Mouse (Mus musculus): ENCODE data around the gene Mark1.

The Mark1 gene

GRCm38 (mm10) chr1:184999071-184999750 lies at the start of gene Mark1:
Mark1 (minus strand) TSS chr1:184999570.
- peak; percentile 45 for ATAC-seq (ENCODE audit: insufficient number of reproducible peaks, low FRiP score, low TSS enrichment)

- no peak for ATAC-seq (ENCODE audit: insufficient number of reproducible peaks, low FRiP score, low TSS enrichment)
Measured at GRCm38 (mm10) chr1:185047516-185048247, 48.3 kb upstream of the Mark1 start.

- ATAC-seq (ENCODE audit: insufficient number of reproducible peaks, low FRiP score, low TSS enrichment) = no peak
Measured at GRCm38 (mm10) chr1:185046513-185046912, 47.1 kb upstream of the Mark1 start.

- no peak for ATAC-seq (ENCODE audit: insufficient number of reproducible peaks, low FRiP score, low TSS enrichment)
Measured at GRCm38 (mm10) chr1:185038183-185038686, 38.9 kb upstream of the Mark1 start.

DNA sequence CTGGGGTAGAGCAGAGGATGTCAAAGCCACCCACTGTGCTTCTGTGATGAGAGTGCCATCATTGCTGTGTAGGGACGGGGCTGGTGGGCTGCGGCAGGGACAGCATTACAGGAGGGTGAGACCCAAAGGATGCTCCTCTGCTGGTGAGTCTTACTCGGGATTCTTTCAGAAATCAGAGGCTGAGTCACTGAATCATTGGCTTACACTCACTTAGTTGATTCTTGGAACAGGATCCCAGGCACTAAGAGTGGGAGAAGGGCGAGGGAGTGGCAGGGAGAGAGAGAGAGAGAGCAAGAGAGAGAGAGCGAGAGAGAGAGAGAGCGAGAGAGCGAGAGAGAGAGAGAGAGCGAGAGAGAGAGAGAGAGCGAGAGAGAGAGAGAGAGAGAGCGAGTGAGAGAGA lies 31.2 kb upstream of the Mark1 start:
- no peak for ATAC-seq (ENCODE audit: insufficient number of reproducible peaks, low FRiP score, low TSS enrichment)

GRCm38 (mm10) chr1:185020429-185021168 lies 21.2 kb upstream of the Mark1 start:
- no peak for ATAC-seq (ENCODE audit: insufficient number of reproducible peaks, low FRiP score, low TSS enrichment)

DNA sequence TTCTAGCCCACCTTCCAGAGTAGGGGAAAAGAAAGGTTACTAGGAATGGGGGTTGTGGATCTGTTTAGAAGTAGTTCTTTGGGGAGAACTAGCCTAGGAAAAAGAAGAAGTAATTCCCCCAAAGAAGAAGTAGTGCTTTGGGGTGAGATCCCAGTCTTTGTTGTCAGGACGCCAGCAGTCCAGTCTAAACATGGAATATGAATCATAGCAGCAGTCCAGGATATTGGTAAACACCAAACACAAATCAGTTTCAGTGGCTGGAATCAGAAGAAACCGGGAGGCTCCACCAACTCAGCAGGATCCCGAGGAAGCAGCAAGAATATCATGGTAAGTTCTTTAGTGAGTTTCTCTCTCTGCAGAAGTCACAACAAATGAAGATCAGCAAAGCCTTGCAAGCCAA lies 13.2 kb upstream of the Mark1 start:
- no peak for ATAC-seq (ENCODE audit: insufficient number of reproducible peaks, low FRiP score, low TSS enrichment)

DNA sequence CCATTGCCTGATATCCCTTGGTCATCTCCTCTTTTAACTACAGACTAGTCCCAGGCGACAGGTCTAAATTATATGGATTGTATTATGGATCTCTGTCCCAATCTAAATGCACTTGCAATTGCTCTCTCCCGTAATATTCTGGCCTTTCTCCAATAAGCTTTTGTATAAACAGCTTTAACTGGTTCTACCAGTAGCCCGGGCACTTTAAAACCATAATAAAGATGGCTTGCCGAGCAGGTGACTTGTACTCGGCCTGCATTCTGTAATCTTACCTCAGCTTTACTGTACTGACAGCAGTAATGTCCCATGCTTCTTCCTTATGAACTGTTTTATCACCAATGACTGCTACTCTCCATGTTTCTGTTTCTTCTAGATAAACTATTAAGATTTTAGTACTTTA lies 7.7 kb upstream of the Mark1 start:
- ATAC-seq (ENCODE audit: insufficient number of reproducible peaks, low FRiP score, low TSS enrichment) = no peak

GRCm38 (mm10) chr1:184999780-185000599 lies 620 bp upstream of the Mark1 start:
- peak; percentile 76 for ATAC-seq (ENCODE audit: insufficient number of reproducible peaks, low FRiP score, low TSS enrichment)

GRCm38 (mm10) chr1:184998631-184999030 lies 739 bp downstream of the Mark1 start:
- no peak for ATAC-seq (ENCODE audit: insufficient number of reproducible peaks, low FRiP score, low TSS enrichment)

GRCm38 (mm10) chr1:184998161-184998560 lies 1.2 kb downstream of the Mark1 start:
- no peak for ATAC-seq (ENCODE audit: insufficient number of reproducible peaks, low FRiP score, low TSS enrichment)

DNA sequence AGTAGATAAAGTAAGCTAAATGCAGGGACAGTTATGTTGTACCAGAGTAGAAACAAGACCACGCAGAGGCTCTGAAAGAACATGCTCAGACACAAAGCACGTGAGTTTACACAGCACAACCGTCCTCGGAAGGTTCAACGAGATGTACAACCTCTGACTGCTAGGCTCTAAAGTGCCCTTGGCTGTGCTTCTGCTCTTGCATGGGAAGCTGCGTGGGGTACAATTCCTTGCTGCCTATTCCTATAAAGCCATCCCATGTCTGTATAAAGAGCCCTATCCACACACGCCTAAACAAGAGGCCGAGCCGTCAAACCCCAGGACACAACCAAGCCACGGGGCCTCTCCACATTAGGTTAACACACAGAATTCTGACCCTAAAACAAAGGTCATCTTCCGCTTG lies 1.9 kb downstream of the Mark1 start:
- no peak for ATAC-seq (ENCODE audit: insufficient number of reproducible peaks, low FRiP score, low TSS enrichment)

GRCm38 (mm10) chr1:184995335-184995734 lies 4.0 kb downstream of the Mark1 start:
- no peak for ATAC-seq (ENCODE audit: insufficient number of reproducible peaks, low FRiP score, low TSS enrichment)

- no peak for ATAC-seq (ENCODE audit: insufficient number of reproducible peaks, low FRiP score, low TSS enrichment)
Measured at GRCm38 (mm10) chr1:184991191-184991590, 8.2 kb downstream of the Mark1 start.

DNA sequence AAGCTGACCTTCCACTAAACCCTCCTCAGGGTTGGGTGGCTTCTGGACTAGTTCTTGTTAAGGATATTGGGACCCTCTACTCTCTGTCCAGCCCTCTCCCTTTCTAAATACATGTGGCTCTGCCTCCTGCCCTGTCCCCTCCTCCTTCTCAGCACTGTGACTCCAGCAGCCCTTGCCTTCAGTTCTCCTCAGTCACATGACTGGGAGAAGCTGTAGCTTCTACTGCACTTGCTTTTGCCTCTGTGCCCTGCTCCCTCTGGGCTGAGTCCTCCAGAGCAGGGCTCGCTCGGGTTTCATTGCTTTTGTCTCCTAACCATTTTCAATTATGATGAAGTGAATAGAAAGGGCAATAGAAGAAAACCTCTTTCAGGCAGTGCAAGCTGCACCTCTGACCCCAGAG lies 12.6 kb downstream of the Mark1 start:
- ATAC-seq (ENCODE audit: insufficient number of reproducible peaks, low FRiP score, low TSS enrichment) = peak; percentile 39; the same call in 1 of the 2 replicates

DNA sequence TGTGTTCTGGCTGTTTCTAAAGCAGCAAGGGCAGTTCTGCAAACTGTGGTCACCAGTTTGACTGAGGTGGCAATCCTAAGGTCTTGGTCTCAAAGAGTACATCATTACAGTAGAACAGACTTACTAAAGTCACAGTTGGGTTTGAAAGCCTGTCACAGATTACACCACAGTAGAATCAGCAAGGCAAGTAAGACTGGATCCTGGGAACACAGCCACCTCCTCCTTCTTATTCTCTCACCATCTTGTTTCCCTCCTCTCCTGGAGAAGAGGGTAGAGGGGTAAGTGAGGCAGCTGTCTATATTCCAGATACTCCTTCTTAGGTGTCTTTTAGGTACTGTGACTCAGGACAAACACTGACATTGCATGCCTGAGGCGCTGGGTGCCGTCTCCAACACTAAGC lies 14.6 kb downstream of the Mark1 start:
- ATAC-seq (ENCODE audit: insufficient number of reproducible peaks, low FRiP score, low TSS enrichment) = no peak

DNA sequence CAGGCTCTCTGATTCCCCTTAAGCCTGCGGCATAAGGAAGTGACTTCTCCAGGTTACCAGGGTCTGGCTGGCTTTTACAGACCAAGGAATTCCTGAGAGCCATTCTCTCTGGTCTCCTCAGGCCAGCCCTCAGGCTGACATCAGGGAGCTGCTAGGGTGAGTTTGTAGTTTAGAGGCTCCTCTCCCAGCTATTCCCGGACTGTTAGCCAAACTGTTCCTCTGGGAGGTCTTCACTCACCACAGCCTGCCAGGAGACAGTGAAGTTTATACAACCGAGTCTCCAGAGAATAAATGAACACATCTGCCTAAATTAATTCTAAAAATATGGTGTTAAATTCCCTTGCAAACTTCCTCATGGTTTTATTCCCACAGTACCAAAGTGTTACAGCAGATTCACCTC lies 15.6 kb downstream of the Mark1 start:
- no peak for ATAC-seq (ENCODE audit: insufficient number of reproducible peaks, low FRiP score, low TSS enrichment)

- ATAC-seq (ENCODE audit: insufficient number of reproducible peaks, low FRiP score, low TSS enrichment) = no peak
Measured at GRCm38 (mm10) chr1:184972214-184972776, 27.1 kb downstream of the Mark1 start.

GRCm38 (mm10) chr1:184969374-184969773 lies 30.0 kb downstream of the Mark1 start:
- no peak for ATAC-seq (ENCODE audit: insufficient number of reproducible peaks, low FRiP score, low TSS enrichment)

Measured in cerebellum, adult (tissue).